Mouse (Mus musculus) gastrocnemius, postnatal 4 days (tissue): Measurements from ENCODE around the gene Mapre3. TPM values are rescaled to one million over a fixed set of nuclear protein-coding genes. Genes with fewer than 3 reads are reported as not detected.

Experiments used
- DNase-seq, 2 experiments: peaks; one replicate each; pipeline ENCODE4 v3.0.0; 2021 to 2022; ENCODE audit warnings: low spot score in 2 of 2, mixed read lengths in 2 of 2
- long read RNA-seq, 2 experiments: library from polyadenylated mRNA; stranded (forward); transcript quantifications; one replicate each; pipeline ENCODE4 v2.0.0; 2021
- total RNA-seq, 2 experiments: library from RNA; stranded (reverse); gene quantifications; 2 replicates each; pipeline ENCODE4 v1.2.3; 2021

Mapre3 gene
- total RNA-seq = 10 to 100 TPM; 60.9 to 65.0 TPM
- long read RNA-seq, experiment 1, transcript Mapre3-201 (7 exons, 2,021 nt) = major isoform, 56 of 87 reads
- long read RNA-seq, experiment 1, transcript Mapre3-202 (7 exons, 1,816 nt) = minor isoform, 8 of 87 reads
- long read RNA-seq, experiment 1, transcript Mapre3-204 (3 exons, 488 nt) = minor isoform, 5 of 87 reads
- long read RNA-seq, experiment 1, partial matches to known transcripts = 4 of 87 reads
- long read RNA-seq, experiment 1, other reads (novel, unspliced or antisense) = 14 of 87 reads
- long read RNA-seq, experiment 2, transcript Mapre3-201 (7 exons, 2,021 nt) = major isoform, 77 of 117 reads
- long read RNA-seq, experiment 2, transcript Mapre3-202 (7 exons, 1,816 nt) = minor isoform, 12 of 117 reads
- long read RNA-seq, experiment 2, partial matches to known transcripts = 3 of 117 reads
- long read RNA-seq, experiment 2, other reads (novel, unspliced or antisense) = 23 of 117 reads

DNA sequence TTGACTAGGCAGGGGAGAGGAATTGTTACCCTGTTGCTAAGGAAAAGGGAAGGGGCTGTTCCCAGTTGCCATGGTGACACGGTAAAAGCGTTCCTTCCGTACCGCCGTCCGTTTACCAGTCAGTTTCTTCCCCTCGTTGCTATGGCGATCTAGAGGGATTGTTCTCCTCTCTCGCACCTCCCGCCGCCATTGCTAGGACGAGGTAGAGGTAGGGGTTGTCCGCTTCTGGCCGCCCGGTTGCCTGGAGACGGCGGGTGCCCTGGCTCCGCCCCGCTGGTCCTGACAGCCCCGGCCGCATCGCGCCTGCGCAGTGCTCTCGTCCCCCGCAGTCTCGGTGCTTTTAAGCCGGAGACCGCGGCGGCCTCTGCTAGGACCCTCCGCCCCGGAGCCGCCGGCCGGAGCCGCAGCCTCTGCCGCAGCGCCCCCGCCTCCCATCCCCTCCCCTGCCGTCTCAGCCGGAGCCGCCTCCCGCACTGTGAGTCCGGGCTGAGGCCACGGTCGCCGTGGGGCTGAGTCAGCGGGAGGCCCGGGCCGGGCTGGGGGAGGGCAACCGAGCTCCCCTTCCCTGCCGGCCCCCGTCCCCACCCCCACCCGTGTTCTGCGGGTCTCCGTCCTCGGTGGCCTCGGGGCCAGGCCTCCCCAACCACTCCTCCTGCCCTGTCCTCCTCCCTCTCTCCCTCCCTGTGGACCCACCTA lies at the start of gene Mapre3:
TSS of gene Mapre3 (plus strand) at position 218 of the 696 bp plus-strand sequence.
- peak; percentile 82 to 91 for DNase-seq

DNA sequence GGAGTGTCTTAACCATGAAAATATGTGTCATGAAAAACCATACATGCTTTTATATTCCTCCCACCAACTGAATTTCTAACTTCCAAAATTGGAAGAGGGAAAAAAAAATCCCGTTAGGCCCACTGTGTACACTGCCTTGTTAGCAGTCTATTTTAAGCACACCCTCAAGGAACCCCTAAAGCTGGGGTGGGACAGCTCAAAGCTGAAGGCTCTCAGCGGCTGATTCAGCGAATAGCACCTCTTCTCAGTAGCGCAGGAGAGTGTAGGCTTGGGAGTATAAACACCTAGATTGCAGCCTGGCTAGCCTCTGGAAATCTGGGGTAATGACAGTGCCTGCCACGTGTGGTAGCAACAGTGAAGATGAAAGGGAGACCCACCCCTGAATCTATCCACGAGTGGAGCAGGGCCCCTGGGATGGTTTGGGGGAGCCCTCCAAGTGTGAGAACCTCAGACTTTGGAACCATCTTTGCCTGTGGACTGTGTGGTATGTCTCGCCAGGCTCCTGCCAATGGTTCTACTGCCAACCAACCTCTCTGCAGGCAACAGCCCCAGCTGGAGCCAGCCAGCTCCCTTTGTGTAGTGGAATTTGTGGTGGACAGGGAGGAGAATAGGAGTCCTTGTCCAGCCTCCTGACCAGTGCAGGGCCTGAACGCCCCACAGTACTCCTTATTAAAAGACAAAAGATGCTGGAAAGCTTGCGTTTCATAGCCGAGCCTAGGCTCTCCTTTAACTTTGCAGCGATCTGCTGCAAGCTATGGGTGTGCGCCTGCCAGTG lies 48.7 kb upstream of the Mapre3 start:
- DNase-seq = no peak

DNA sequence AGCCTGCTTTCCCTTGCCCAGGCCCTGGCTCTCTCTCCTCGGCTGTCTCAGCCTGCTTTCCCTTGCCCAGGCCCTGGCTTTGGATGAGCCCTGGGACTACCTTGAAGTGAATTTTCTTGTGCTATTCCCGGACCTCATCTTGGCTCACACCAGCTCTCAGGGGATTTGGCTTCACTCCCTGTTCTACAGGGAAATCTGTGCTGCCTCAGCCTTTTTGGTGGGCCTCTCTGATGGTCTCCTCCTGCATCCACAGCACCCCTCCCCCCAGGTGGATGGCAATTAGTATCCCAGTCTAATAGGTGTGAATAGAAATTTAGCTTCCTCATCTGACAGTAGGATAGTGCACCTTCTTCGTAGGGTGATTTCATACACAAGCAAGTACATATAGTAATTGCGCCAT lies 46.4 kb upstream of the Mapre3 start:
- no peak for DNase-seq

DNA sequence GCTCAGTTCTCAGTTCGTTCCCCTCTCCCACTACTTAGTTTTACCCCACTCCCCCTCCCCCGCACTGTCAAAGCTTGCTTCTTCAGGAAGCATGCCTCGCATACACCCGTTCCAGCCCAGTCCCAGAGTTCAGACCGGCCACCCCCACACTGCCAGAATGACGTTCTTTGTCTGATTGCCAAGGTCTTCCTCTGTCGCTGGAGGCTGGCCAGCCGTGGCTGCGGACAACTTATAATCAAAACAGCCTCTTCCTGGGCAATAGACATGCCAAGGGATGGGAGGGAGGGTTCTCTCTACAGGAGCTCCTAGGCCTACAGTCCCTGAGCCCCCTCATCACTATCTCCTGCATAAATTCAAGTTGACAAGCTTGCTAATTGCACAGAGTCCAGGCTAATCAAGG lies 45.8 kb upstream of the Mapre3 start:
- DNase-seq = peak in 1 of 2 experiments; percentile 57

DNA sequence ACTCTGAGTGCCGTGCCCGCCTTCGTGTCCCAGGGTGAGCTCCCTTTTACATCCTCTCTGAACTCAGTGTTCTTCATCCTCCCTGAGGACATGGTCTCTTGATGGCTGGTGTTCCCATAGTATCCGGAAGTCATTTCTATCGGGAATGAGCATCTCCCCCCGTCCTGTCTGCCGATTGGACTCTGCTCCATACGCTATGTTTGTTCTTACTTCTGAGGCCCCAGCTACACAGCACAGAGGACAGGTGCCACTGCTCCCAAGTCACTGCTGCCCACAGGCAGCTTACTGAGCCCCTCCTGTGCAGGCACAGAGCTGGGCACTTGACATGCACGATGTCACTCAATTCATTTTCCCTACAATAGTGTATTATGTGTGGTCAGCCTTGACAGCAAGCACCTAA lies 45.4 kb upstream of the Mapre3 start:
- DNase-seq = no peak

DNA sequence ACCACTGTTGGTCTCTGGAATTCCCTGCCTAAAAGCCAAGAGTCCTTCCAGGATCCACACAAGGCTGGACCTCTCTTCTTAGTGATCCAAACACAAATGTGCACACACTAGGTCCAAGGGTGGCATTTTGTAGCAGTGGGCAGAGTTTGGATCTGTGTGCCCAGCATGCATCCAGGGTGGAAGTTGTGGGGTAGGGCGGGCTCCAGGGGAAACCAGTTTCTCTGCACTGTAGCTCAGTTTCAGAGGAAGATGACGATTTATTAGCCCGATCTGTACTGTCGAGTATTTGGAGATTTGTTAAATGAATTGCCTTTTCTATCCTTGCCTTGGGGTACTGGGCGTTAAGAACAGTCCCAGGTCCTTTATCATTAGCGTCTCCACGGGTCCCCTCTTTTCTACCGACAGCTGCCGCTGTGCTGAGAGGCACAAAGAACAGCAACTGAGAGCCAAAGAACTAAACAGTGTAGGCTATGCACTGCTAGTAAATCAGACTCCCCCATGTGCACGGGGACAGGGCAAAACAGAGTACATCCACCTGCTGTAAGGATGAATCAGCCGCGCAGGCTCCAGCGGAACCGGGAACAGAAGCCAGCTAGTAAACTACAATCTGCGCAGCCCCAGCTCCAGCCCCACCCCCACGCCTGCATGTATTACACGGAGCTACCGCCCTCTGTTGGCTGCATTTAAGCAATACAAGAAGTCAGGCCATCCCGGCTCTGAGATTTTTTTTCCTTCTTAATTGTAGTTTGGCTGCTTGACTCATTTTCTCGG lies 39.7 kb upstream of the Mapre3 start:
- peak; percentile 78 to 91 for DNase-seq

DNA sequence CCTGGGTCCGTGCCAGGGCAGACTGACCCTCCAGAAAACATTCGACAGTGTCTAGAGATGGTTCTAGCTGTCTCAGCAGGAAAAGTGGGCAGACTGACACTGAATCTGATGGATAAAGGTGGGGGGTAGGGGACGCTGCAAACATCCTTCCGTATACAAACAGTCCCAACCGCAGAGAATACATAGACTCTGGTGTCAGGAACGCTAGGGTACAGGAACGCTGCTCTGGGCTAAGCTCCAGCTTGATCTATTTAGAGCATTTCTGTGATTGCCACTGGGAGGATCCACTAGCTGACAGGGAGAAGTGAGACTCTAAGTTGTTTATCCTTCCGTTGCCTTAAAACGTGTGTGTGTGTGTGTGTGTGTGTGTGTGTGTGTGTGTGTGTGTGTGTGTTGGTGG lies 33.7 kb upstream of the Mapre3 start:
- DNase-seq = no peak

DNA sequence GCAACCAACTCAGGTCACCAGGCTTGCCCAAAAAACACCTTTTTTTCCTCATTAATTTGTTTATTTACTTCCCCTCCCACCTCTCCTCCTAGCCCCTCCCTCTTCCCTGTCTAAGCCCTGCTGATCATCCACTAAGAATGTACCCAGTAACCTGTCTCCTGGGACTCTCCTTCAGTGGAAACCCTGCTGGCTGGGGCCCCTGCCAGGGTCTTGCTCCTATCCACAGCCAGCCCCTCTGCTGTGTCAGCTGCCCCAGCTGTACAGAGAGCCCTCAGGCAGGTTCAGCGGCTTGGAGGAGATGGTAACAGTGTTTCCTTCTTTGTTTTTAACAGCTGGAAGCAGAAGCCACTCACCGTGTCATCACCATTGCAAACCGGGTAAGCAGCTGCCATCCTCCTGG lies 33.3 kb upstream of the Mapre3 start:
- DNase-seq = no peak

DNA sequence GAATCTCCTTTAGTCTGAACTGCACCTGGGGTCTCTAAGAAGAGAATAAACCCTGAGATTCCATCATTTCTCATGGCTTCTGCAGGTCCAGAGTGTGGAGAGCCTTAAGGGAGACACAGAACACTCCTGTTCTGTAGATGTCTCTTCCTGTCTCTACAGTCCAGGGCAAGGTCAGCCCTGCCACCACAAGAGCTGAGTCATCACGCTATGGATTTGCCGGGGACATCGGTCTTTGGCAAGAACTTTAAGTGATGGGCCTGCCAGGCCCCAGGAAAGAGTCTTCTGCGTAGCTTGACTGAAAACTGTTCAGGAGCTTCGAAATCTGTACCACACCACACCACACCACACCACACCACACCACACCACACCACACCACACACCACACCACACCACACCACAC lies 27.1 kb upstream of the Mapre3 start:
- no peak for DNase-seq

DNA sequence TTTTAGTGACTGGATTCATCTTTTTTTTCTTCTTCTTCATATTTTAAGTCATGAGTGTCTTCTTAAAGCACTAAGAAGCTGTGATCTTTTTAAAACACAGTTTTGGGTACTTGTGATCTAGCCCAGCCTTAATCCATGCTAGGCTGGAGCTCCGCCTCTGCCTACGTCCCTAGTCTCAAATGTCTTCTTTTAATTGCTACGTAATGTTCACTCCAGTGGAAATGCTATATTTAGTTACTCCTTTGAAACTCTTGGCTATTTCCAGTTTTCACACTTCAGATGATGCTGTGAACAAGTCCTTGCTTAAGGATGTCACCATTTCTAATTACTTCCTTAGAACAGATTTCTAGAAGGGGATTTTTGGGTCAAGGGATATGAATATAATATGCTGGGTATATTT lies 24.4 kb upstream of the Mapre3 start:
- no peak for DNase-seq

DNA sequence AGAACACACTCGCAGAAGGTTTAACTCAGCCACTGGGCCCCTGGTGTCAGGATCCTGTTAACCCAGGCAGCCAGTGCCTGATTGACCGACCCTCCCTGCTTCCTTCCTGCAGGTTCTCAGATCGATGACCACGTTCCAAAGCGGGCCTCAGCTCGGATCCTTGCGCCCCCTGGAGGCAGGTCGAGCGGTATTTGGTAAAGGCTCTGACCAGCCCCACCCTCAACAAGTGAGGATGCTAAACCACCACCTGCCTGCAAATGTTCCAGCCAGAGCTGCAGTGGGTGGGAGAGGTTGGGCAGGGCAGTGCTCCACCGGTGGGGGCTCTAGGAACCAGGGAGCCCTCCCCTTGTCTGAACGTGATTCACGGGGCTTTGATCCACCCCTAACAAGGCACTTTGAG lies 18.3 kb upstream of the Mapre3 start:
- peak; percentile 78 to 86 for DNase-seq

DNA sequence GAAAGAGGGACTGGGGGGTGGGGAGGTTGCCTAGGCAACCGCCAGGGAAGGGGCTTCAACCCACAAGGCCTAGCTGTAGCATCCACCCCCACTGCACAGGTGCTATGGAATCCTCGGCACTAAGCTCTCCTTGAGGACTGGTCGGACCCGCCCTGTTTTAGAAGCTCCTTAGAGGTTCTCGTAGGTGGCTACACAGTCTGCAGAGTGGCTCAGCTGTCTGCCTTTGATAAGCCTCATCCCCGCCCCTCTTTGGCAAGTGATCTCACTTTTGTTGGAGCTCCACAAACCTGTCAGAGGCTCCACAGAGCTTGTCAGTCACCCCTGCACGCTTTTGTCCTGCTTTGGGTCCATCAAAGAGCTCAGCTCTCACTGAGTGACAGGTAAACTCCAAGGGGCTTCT lies 17.0 kb upstream of the Mapre3 start:
- no peak for DNase-seq

DNA sequence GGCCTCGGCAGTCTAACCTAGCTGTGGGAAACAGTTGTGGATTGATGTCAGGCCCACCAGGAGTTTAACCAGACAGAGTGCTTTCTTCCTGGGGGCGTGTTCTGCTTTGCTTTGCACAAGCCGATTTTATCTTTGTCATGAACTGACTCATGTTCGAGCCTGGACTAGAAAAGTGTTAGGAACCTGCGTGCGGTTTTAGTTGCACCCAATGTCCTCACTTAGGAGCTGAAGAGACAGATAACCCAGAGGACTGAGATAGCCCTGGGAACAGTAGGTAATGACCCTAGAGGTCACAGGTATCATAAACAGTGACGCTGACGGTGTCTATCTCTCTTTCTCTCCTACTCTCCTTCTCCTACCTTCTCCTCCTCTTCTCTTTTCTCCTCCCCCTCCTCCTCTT lies 16.5 kb upstream of the Mapre3 start:
- DNase-seq = no peak

DNA sequence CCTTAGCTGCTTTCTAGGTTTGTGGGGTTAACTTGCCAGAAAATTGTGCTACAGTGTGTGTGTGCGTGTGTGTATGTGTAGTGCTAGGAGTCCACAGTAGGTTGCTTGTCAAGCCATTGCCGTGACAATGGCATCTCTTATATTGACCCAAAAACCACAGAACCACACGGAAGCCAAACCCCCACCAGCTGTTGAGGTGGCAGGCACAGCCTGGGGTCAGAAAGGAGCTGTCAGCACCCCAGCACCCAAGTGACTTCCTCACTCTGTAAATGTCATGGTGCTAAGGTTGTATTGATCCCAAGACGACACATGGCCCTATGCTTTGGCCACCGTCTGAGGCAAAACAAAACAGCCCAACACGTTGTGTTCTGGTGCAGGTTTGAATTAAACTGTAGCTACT lies 15.5 kb upstream of the Mapre3 start:
- no peak for DNase-seq

DNA sequence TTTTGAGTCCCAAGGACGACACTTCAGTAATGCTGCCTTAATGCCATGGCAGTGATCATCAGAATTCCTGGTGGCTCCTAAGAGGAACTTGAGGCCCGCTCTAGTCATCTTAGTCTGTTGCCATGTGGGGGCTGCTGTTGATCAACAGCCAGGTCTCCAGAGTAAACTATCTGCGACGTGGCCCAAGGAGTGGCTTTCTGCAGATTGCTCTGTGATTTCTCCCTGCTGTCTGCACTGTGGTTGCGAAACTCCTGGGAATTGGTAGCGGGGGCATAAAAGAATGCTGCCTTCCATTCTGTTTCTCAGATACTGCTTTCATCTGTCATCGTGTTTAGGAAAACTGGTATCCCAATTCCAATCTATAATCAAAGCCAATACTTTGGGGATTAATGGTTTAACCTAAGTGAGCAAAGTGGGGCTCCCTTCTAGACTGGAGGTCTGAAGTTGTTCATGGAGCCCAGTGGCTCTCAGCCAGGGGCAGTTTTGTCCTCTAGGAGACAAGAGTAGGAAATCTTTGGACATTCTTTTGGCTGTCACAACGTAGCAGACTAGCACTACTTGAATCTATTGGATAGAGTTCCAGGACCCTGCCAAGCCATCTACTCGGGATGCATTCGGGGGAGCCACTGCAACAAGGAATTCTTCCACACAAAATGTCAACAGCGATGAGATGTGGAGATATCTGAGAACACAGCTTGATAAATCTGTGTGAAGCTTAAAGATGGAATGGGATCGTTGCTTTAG lies 11.5 kb upstream of the Mapre3 start:
- no peak for DNase-seq

DNA sequence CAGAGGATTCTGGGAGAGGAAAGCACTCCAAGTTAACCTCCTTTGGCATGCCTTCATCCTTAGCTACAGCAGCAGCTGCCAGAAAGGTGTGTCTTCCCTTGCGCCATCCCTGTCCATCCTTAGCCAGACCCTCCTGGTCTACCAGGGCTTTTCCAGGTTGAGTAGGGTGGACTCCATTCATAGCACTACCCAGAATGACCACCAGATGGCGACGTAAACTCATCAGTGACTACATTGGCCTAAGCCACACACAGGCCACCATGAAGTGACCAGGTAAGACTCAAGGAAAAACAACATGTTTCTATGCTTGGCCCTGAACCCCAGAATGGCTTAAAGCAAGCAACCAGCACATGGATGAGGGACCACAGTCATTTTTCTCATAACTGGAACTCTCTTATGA lies 8.3 kb upstream of the Mapre3 start:
- DNase-seq = peak; percentile 75 to 84

DNA sequence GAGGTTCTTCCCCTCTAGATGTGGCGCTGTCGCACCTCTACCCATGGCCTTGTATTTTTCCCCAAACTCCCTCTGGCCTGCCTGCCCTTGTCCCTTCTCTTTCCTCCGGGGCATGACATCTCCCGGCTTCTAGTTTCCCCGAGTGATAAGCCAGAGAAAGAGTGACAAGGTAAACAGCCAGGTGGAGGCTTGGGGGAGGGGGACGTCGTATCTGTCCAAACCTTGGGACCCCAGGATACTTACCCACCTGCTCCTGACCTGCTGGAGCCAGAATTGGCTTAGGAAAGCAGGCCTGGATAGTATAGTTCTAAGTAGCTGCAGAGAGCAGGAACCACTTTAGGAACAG lies 652 bp downstream of the Mapre3 start:
- no peak for DNase-seq

DNA sequence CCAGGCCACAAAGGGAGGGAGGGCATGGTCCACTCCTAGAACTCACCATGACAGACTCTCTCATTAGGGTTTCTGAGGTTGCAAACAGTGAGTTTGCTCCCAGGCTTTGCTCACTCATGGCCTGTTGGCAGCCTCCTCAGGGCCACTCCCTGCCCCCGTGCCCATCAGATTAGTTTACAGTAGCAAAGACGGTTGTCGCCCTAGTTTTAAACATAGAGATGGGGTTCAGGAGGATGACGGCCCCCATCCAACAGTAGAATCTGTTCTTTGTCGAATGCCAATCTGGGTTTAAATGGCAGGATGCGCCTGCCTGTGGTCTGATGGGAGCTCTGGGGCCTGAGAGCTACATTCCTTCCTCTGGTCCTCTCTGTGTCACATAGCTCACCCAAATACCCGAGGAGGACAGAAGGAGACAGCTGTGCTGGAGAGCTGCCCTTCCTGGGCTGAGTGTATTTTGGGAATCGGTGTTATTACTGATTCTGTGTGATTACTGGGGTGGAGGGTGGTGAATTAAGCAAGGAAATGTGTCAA lies 1.9 kb downstream of the Mapre3 start:
- peak in 1 of 2 experiments; percentile 33 for DNase-seq

DNA sequence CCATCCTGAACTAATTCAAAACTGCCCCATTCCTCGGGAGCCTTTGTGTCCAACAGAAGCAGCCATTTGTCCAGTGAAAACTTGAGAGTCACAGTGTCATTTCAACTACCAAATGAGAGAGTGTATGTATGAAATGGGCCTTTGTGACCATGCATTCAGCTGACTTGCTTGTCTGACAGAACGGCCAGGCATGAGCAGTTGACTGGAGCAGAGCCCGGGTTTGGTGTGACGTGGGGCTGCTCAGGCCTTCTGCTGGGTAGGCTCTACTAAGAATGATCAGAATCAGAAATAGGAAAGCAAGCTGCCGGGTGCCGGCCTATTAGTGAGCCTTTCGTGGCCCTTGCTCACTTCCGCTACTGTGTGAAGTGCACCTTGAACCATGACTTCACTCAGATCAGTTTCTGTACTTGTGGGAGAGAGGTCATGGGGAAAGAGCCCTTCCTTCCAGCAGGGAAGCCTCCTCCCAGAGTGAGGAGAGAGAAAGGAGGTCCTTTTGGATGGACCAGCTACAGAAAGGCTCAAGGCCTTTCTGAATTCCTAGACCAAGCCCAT lies 4.4 kb downstream of the Mapre3 start:
- DNase-seq = no peak

DNA sequence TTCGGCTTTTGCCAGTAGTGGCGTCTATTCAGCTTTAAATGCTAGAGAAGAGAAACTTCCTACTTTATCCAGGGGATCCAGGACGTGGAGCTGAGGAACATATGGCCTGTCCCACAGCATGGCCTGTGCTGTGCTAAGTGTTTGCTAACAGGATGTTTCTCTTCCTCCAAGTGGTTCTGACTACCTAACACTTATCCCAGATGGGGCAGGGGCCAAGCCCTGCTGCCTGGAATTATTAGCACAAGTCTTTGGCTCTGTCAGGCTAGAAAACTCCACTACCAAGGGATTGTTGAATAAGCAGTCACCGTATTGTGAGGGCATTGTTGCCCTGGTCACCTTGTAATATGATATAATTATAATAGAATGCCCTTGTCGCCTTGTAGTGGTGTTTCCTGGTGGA lies 8.2 kb downstream of the Mapre3 start:
- no peak for DNase-seq
